Mouse (Mus musculus) splenic B cell, adult 2 months (primary cell): ENCODE data around the gene Arhgef12.
"Not testable (repeated sequence)": the region's sequence is repeated elsewhere in the genome, so short reads cannot be mapped to it uniquely, and the experiment has no call there.

Experiments used
- DNase-seq: peaks from one replicate; pipeline ENCODE4 v3.0.0-alpha.2; 2011; ENCODE audit warnings: low read depth, low spot score
- H3K27me3 ChIP-seq: 2 replicates; pipeline ENCODE4 v1.6.1; 2012; ENCODE audit warnings: mild to moderate bottlenecking, low read length, moderate library complexity, mixed read lengths; ENCODE audit not compliant: control insufficient read depth, poor library complexity, insufficient read depth, severe bottlenecking
- H3K36me3 ChIP-seq: 2 replicates; pipeline ENCODE4 v1.6.1; 2012; ENCODE audit warnings: mild to moderate bottlenecking, low read length, moderate library complexity, mixed read lengths; ENCODE audit not compliant: control insufficient read depth, poor library complexity, insufficient read depth, severe bottlenecking

Gene Arhgef12

DNA sequence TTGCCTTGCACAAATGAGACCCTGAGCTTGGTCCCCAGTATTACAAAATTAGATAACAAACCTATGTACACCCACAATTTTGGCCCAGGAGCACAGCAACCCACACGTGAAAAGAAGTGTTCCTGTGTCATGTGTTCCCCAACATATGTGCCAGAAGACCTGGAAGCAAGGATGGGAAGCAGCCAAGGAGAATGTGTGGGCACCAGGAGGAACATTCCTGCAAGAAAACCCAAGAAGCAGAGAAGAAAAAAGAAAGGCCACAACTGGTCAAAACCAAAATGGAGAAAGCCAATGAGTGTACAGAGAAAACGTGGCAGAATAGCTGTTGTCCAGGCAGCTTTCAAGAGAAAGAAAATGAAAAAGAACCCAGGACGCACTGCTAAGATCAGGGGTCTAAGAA is 142.2 kb downstream of the Arhgef12 start:
- DNase-seq, H3K36me3 ChIP-seq, H3K27me3 ChIP-seq: not testable (repeated sequence)

DNA sequence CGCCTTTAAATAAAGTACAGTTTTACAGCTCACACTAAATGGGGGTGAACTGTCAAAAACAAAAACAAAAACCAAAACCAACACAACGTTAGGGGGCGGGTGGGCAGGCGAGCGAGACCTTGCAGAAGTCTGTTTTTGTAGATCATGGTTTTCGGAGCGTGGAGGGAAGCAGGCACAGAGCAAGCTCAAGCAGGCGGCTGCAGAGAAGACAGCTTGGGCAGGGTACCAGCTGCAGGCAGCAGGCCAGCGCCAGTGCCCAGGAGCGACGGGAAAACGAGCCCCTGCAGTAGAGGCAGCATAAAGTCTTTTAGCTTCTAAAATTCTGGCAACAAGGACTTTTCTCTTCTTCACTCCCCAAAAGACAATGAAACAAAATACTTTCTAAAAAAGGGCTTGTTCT is 142.7 kb downstream of the Arhgef12 start:
- H3K36me3 ChIP-seq = no peaks in the 10 kb centered on the region
- DNase-seq = no peak

DNA sequence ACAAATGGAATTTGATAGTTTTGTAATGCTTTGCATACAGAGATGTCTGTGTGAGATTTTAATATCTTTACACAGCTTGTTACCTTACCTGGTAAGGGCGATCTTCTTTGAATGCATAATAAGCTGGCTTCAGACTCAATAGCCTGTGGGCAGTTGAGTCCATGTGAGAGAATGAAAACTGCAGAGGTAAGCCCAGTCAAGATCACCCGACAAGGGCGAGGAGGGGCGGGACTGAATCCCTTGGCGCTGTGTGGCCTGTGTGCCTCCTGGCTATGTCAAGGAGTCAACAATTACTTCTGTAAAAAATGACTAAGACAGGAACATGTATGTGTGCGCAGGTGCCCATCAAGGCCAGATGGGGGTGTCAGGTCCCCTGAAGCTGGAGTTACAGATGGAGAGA is 144.5 kb downstream of the Arhgef12 start:
- Histone ChIP-seq H3K27me3 (no peaks in the 10 kb centered on the region; the same call in 1 of the 2 replicates), H3K36me3 (no peaks in the 10 kb centered on the region)
- DNase-seq = no peak

More for the DNA sequence above, 142.7 kb downstream of the Arhgef12 start:
- no peaks in the 10 kb centered on the region; the same call in 1 of the 2 replicates for H3K27me3 ChIP-seq

DNA sequence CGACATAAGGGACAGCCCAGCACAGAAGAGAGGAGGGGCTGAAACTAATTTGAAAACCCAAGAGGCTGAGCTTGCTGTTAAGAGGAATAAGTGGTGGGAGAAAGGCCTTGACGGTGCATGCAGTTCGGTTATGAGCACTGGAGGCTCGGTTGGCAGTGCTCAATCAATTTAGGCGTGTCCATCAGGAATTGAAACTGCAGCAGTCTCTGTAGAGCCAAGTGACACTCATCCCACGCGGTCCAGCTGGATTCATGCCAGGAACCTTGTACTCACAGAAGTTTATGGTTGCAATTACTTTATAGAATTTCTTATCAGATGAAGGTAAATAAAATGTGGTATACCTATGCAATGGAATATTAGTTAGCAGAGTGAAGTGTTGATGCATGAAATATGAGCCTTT is 148.6 kb downstream of the Arhgef12 start:
- Histone ChIP-seq H3K27me3 (no peaks in the 10 kb centered on the region), H3K36me3 (no peaks in the 10 kb centered on the region)
- DNase-seq = no peak

DNA sequence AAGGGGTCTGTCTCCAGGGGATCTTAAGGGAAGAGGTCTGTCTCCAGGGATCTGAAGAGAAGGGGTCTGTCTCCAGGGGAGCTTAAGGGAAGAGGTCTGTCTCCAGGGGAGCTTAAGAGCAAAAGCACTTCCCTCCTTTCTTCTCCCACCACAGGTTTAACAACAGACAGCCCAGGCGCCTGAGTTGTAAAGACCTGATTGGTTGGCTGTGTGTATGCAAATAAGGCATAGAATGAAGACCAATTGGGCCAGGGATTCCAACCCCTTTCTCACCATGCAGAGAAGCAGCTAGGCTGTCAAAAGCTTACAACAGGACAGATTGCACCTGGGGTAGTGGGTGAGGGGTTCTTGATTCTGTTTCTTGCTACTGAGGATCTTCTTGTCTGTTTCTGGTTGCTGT is 158.7 kb downstream of the Arhgef12 start:
- DNase-seq = no peak
- Histone ChIP-seq H3K27me3 (peaks cover 3% of the 10 kb centered on the region; the same call in 1 of the 2 replicates), H3K36me3 (no peaks in the 10 kb centered on the region)

DNA sequence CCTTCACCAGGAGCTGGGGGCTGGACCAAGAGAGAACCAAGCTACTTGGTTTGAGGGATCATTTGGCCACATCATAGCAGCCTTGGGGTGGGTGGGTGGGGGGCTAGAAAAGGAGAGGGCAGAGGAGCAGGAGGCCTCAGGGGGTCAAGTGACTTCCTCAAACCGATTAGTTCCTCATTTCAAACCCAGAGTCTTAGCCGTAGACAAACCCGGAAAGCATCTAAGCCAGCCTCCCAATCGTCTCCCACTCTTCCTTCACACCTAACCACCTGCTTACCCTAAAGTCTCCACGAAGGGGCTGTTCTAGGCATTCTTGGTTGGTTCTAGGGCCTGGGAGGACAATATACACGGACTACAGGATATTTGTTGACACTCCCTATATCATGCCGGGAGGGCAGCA is 161.9 kb downstream of the Arhgef12 start:
- peak; percentile 28 for DNase-seq
- Histone ChIP-seq H3K36me3 (no peaks in the 10 kb centered on the region), H3K27me3 (peaks cover 3% of the 10 kb centered on the region; the same call in 1 of the 2 replicates)

DNA sequence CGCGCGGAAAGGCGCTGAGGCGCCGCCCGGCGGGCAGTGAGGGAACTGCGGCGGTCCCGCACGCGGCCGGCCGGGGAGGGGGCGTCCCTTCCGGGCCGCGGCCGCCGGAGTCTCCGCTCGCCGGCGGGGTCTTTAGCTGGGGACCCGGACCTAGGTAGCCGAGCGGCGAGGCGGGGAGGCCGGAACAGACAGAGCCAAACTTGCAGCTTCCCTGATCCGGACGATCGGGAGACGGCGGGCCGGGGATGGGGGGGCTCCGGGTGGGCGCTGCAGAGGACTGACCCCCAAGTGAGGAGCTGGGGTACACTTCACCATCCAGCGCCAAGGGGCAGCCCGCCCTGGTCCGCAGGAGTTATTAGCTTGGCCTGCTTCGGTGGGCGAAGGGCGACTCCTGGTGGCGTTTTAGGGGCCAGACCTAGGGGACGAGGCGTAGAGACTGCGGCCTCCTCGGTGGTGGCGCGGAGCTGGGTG is 162.5 kb downstream of the Arhgef12 start:
- H3K27me3 ChIP-seq = peaks cover 3% of the 10 kb centered on the region; the same call in 1 of the 2 replicates
- DNase-seq = peak; percentile 63
- H3K36me3 ChIP-seq = no peaks in the 10 kb centered on the region

DNA sequence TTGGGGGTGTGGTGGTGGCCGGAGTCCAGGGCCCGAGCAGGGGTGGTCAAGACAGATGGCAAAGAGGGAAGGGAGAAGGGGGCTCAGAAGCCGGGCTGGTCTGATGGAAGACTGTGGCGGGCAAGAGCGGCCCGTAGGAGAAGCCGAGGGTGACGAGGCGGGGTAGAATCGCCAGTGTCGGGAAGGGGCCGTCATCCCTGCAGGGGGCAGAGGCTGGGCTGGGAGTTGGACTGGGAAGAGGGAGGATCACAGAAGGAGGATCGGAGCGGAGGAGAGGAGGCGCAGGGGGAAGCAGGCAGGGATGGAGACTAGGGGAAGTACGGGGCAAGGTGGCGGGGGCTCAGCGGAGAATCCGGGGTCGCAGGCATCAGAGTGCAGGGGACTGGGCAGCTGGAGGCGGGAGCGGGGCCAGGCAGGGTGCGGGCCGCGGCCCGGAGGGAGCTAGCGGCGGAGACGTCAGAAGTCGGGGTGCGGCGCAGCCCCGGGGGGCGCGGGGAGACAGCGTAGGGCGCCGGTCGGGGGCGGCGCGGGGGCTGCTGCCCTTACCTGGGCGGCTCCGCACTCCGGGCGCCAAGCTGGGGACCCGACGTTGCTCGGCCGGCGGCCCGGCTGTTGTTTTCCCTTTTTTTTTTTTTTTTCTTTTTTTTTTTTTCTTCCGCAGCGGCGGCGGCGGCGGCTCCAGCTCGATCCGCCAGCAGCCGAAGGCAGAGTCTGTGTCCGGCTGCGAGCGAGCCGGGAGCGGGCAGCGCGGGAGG is 163.1 kb downstream of the Arhgef12 start, which contains the start of gene Grik4:
Grik4 (minus strand) TSS at position 713 of the 755 bp plus-strand sequence.
- Histone ChIP-seq H3K27me3 (peaks cover 3% of the 10 kb centered on the region; the same call in 1 of the 2 replicates), H3K36me3 (no peaks in the 10 kb centered on the region)
- no peak for DNase-seq

DNA sequence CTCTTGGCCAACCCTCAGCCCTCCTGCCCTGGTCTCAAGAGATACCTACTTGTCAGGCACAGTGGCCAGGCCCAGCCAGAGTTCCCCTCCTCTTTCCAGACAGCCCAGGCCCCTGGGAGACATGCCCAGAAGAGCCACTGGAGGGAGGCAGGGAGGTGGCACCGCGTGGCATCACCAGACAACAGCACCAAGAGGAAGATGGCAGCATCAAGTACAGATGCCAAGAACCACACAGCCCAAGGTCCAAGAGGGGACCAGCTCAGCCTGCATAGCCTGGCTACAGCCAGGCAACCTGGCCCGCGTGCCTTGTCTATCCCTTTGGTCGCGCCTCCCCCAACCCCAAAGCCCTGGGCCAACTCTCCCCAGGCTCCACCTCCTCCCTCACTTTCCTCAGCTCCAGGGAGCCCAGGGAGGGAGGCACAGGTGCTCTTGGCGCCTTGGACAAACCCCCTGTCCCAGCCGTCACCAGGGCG is 163.9 kb downstream of the Arhgef12 start:
- H3K36me3 ChIP-seq = no peaks in the 10 kb centered on the region
- no peak for DNase-seq

DNA sequence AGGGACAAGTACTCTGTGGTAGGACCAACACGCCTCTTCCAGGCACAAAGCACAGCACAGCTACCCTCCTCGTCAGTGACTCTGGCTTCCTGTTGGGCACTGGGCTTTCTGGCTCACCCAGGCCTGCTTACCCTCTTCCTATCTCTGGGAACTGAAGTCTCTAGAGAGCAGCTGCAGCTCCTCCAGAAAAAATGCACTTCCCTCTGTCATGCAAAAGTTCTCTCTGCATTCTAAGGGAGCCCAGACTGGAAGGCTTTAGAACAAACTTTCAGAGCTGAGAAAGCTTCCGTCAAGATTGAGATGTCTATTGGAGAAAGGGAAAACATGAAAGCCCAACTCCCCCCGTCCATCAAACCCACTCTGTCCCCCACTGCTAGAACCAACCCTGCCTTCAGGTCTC is 164.9 kb downstream of the Arhgef12 start:
- H3K27me3 ChIP-seq = peaks cover 3% of the 10 kb centered on the region; the same call in 1 of the 2 replicates
- no peaks in the 10 kb centered on the region for H3K36me3 ChIP-seq
- DNase-seq = no peak

More for the DNA sequence above, 163.9 kb downstream of the Arhgef12 start:
- peaks cover 3% of the 10 kb centered on the region; the same call in 1 of the 2 replicates for H3K27me3 ChIP-seq

DNA sequence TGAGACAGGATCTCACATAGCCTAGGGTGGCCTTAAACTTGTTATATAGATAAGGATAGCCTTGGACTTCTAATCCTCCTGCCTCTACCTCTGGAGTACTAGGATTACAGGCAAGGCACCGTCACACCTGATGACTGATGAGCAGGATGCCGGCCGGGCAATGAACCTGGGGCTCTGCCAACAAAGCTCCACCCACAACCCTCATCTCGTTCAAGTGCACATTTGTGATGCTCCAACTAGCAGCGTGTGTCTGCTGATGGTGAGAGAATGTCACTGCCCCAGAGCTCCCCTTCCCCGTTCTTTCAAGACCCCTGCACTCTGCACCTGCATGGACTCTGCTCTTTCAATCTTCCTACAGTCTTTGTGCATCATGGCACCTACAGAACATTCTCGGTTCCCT is 174.9 kb downstream of the Arhgef12 start:
- no peaks in the 10 kb centered on the region for H3K27me3 ChIP-seq
- no peaks in the 10 kb centered on the region for H3K36me3 ChIP-seq
- no peak for DNase-seq

DNA sequence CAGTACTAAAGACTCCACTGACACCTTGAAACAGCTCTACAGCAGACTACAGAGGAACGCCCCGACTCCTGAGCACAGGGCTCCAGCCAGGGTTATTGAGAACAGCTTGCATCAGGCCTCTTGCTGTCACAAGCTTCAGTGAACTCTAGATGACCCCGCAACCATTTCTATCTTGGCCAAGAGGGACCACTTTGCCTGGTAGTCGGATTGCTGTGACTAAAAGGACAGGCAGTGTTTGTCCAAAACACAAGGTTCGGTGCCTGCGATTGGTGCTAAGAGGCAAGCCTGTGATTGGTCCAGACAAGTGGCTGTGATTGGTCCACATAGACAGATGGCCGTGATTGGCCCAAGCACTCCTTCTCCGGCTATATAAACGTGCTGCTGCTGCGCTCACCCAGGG is 179.5 kb downstream of the Arhgef12 start:
- no peak for DNase-seq
- Histone ChIP-seq H3K36me3 (no peaks in the 10 kb centered on the region), H3K27me3 (no peaks in the 10 kb centered on the region)

DNA sequence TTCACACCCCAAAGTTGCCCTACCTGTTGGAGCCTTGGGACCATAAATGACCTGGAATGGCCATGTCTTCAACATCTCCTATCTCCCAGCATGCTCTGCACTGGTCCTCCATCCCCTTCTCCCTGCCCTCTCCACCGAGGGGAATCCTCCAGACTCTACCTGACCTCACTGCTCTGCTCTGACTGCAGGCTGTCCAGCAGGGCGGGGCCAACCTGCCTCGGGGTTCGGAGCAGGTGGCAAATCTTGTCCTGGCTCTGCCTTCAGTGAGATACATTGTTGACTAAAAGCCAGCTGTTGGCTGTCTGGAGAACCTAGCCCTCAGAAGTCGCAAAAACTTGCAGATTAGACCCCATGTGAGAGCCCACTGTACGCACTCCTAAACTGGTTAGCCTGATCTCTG is 180.5 kb downstream of the Arhgef12 start:
- no peak for DNase-seq
- Histone ChIP-seq H3K27me3 (no peaks in the 10 kb centered on the region), H3K36me3 (no peaks in the 10 kb centered on the region)

DNA sequence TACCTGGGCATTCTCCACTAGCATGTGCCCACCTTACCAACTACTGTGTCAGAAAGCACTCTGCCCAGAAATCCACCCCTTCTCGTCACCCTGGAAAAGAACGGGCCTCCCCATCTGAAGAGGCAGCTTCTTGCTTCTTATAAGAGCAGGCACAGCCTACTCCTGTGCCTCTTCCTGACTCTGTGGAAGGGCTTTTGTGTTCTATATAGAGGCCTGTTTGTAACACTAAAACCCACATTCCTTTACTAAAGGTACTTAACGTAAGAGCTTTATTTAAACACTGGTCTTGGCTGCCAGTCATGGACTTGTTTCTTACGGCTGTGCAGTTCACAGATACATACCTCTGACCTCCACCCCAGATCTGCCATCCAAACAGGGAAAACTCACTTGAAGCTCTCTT is 185.2 kb downstream of the Arhgef12 start:
- Histone ChIP-seq H3K36me3 (no peaks in the 10 kb centered on the region), H3K27me3 (no peaks in the 10 kb centered on the region)
- DNase-seq = no peak

DNA sequence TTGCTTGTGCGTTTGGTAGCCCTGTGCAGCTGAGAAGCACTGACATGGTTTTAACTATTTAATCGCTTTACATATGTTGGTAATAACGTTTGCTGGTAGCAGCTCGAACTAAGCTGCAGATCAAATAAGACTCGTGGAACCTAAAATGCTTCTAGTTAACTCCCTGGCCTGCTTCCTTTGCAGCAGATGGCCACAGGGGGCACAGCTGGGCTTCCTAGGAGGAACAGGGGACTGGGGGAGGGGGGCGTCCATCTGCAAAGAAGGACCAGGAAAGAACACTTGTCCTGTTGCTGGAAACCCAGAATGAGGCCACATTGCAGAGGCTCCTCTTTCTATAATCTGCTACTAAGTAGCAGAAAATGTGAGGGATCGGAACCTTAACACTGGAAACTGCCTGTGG is 186.8 kb downstream of the Arhgef12 start:
- Histone ChIP-seq H3K27me3 (no peaks in the 10 kb centered on the region), H3K36me3 (no peaks in the 10 kb centered on the region)
- no peak for DNase-seq
